Comparison of ENCODE assay signal across 26 mouse cellular contexts in the genomic region with DNA sequence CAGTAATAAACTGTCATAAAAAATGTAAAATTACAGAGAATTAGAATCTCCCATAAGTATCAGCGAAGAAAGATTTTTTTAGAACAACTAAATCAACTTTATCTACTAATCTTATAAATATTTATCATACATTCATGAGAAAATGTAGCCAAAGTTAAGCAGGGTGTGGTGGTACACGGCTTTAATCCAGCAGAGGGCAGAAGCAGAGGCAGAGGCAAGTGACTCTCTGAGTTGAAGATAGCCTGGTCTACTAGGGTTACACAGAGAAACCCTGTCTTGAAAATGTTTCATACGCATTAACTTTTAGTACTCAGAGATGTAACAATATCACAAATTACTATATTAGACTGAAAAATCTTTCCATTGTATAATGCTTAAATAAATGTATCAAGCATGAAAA. TPM values are rescaled to one million over a fixed set of nuclear protein-coding genes. Genes with fewer than 3 reads are reported as not detected.
DNase-seq lines count a peak whose midpoint lies in the region; ATAC-seq and TF ChIP-seq lines count a peak whose summit lies in the region.
"Had no signal": no experiment of that assay in that cellular context is flagged by ENCODE, and none has a peak within 500 bp of the region (broad histone marks: within the 10 kb centered on the region; RNA-seq: fewer than 3 reads in every experiment).

No protein-coding gene starts in this region.

- H3K4me3 ChIP-seq in intestine, postnatal 0 days (ENCODE audit: low read depth, low read length) = no peak overlapping the region
- no peak overlapping the region for H3K4me3 ChIP-seq in intestine, embryonic 15.5 days (replicated peaks)
- H3K4me3 ChIP-seq in lung, embryonic 14.5 days (ENCODE audit: low read depth, low read length) = no peak overlapping the region
- no peak overlapping the region for H3K4me3 ChIP-seq in stomach, postnatal 0 days (ENCODE audit: low read depth, low read length)
- H3K4me3 ChIP-seq: embryonic facial prominence, embryonic 15.5 days; forebrain, embryonic 15.5 days; heart, embryonic 10.5 days; liver, embryonic 12.5 days; lung, embryonic 15.5 days; midbrain, embryonic 15.5 days; myocyte; neural tube, embryonic 13.5 days had no signal

- 79% methylated on average over 3 of the region's 3 CpGs for WGBS in intestine, postnatal 0 days
- 82% methylated on average over 3 of the region's 3 CpGs for WGBS in intestine, embryonic 15.5 days
- WGBS in lung, embryonic 14.5 days = 74% methylated on average over 3 of the region's 3 CpGs
- 67% methylated on average over 3 of the region's 3 CpGs for WGBS in stomach, postnatal 0 days

- no peak overlapping the region for H3K27ac ChIP-seq in intestine, postnatal 0 days (ENCODE audit: low read depth, low read length)
- H3K27ac ChIP-seq in intestine, embryonic 15.5 days = no peak overlapping the region
- H3K27ac ChIP-seq in lung, embryonic 14.5 days (ENCODE audit: low read depth) = no peak overlapping the region
- H3K27ac ChIP-seq in stomach, postnatal 0 days (replicated peaks) = no peak overlapping the region
- H3K27ac ChIP-seq: embryonic facial prominence, embryonic 15.5 days; forebrain, embryonic 15.5 days; heart, embryonic 10.5 days; hindbrain, embryonic 14.5 days; liver, embryonic 12.5 days; lung, embryonic 15.5 days; midbrain, embryonic 15.5 days; neural tube, embryonic 13.5 days had no signal

- DNase-seq in lung, embryonic 14.5 days = no peak
- no peak for DNase-seq in lung, postnatal 10 days
- no peak for DNase-seq in Patski (ENCODE audit: low read depth, low spot score)
- DNase-seq in stomach, postnatal 0 days (ENCODE audit: low spot score) = no peak
- no peak for DNase-seq in yolk sac, embryonic 10.5 days (ENCODE audit: low spot score)
- DNase-seq: adrenal gland, postnatal 14 days; cerebellum, adult 8-10 months; cerebellum, postnatal 36 days; heart, postnatal 4 days; kidney, postnatal 10 days; retina, postnatal 1 day; right cerebral cortex, postnatal 25 days; thymus, postnatal 25 days had no signal

- no peak for TF ChIP-seq EP300 in stomach, postnatal 0 days (optimal IDR thresholded peaks at IDR 0.05)

- POLR2A ChIA-PET in Patski (lab: Charles Lee) = no interaction called here

- peaks cover 52% of the 10 kb centered on the region for H3K36me3 ChIP-seq in intestine, postnatal 0 days (ENCODE audit: control insufficient read depth, insufficient read depth)
- H3K36me3 ChIP-seq in intestine, embryonic 15.5 days = peaks cover 14% of the 10 kb centered on the region; the same call in 1 of the 2 replicates
- peaks cover 63% of the 10 kb centered on the region for H3K36me3 ChIP-seq in lung, embryonic 14.5 days (ENCODE audit: insufficient read depth)
- peaks cover 17% of the 10 kb centered on the region for H3K36me3 ChIP-seq in stomach, postnatal 0 days (ENCODE audit: control insufficient read depth, insufficient read depth, low read length)

- no peaks in the 10 kb centered on the region for H3K27me3 ChIP-seq in intestine, postnatal 0 days (replicated peaks; ENCODE audit: control insufficient read depth, insufficient read depth, low read length)
- no peaks in the 10 kb centered on the region for H3K27me3 ChIP-seq in intestine, embryonic 15.5 days (replicated peaks)
- H3K27me3 ChIP-seq in lung, embryonic 14.5 days (ENCODE audit: insufficient read depth, low read length) = no peaks in the 10 kb centered on the region
- no peaks in the 10 kb centered on the region for H3K27me3 ChIP-seq in Patski
- H3K27me3 ChIP-seq in stomach, postnatal 0 days (ENCODE audit: control insufficient read depth, insufficient read depth, low read length) = no peaks in the 10 kb centered on the region
- H3K27me3 ChIP-seq: embryonic facial prominence, embryonic 15.5 days; forebrain, embryonic 15.5 days; liver, embryonic 12.5 days; lung, embryonic 15.5 days; midbrain, embryonic 15.5 days; neural tube, embryonic 13.5 days had no signal

- peak; percentile 58 for TF ChIP-seq CTCF in intestine, postnatal 0 days (IDR thresholded peaks at IDR 0.05; ENCODE audit: low read depth)
- peak; percentile 21; the same call in 1 of the 2 replicates for TF ChIP-seq CTCF in lung, embryonic 14.5 days (IDR thresholded peaks at IDR 0.05; ENCODE audit: low read depth)
- peak; percentile 37 for TF ChIP-seq CTCF in Patski (IDR thresholded peaks at IDR 0.05)
- peak; percentile 55 for TF ChIP-seq CTCF in stomach, postnatal 0 days (IDR thresholded peaks at IDR 0.05; ENCODE audit: low read depth)

- no peak overlapping the region for H3K4me2 ChIP-seq in intestine, postnatal 0 days (replicated peaks; ENCODE audit: low read depth)
- H3K4me2 ChIP-seq in intestine, embryonic 15.5 days (replicated peaks) = no peak overlapping the region
- no peak overlapping the region for H3K4me2 ChIP-seq in lung, embryonic 14.5 days
- H3K4me2 ChIP-seq in stomach, postnatal 0 days (replicated peaks; ENCODE audit: low read depth) = no peak overlapping the region
- H3K4me2 ChIP-seq: embryonic facial prominence, embryonic 15.5 days; forebrain, embryonic 15.5 days; hindbrain, embryonic 14.5 days; liver, embryonic 12.5 days; lung, embryonic 15.5 days; midbrain, embryonic 15.5 days; neural tube, embryonic 13.5 days had no signal

- H3K9ac ChIP-seq in intestine, postnatal 0 days (ENCODE audit: low read depth, low read length) = no peak overlapping the region
- no peak overlapping the region for H3K9ac ChIP-seq in intestine, embryonic 15.5 days
- no peak overlapping the region for H3K9ac ChIP-seq in lung, embryonic 14.5 days
- no peak overlapping the region for H3K9ac ChIP-seq in stomach, postnatal 0 days (ENCODE audit: low read length)
- H3K9ac ChIP-seq: embryonic facial prominence, embryonic 15.5 days; forebrain, embryonic 15.5 days; hindbrain, embryonic 14.5 days; liver, embryonic 12.5 days; lung, embryonic 15.5 days; midbrain, embryonic 15.5 days; neural tube, embryonic 13.5 days had no signal

- H3K9me3 ChIP-seq in intestine, postnatal 0 days (ENCODE audit: control insufficient read depth) = no peaks in the 10 kb centered on the region
- H3K9me3 ChIP-seq in intestine, embryonic 15.5 days = no peaks in the 10 kb centered on the region
- H3K9me3 ChIP-seq in lung, embryonic 14.5 days (ENCODE audit: low read depth, low read length) = no peaks in the 10 kb centered on the region
- no peaks in the 10 kb centered on the region for H3K9me3 ChIP-seq in stomach, postnatal 0 days (ENCODE audit: control insufficient read depth, low read length)
- H3K9me3 ChIP-seq: embryonic facial prominence, embryonic 15.5 days; forebrain, embryonic 15.5 days; G1E; heart, embryonic 10.5 days; liver, embryonic 12.5 days; lung, embryonic 15.5 days; midbrain, embryonic 15.5 days; neural tube, embryonic 13.5 days had no signal

- ATAC-seq in intestine, postnatal 0 days = no peak
- ATAC-seq in intestine, embryonic 15.5 days = no peak
- no peak for ATAC-seq in lung, embryonic 14.5 days (ENCODE audit: insufficient read depth)
- ATAC-seq in Patski = no peak
- no peak for ATAC-seq in stomach, postnatal 0 days (ENCODE audit: low FRiP score, low TSS enrichment)
- ATAC-seq: forebrain, embryonic 15.5 days; intestine, embryonic 16.5 days; liver, embryonic 12.5 days; midbrain, embryonic 15.5 days had no signal

- in situ Hi-C loops in Patski (cut with MboI; ENCODE audit: low pct_unique_long_range_greater_than_20kb) = loop anchor here (25.0 kb wide), 1 partner anchor 768 kb away; a partner anchor contains a TSS

- H3K4me1 ChIP-seq in intestine, postnatal 0 days (replicated peaks; ENCODE audit: control insufficient read depth, insufficient read depth, low read length) = no peaks in the 10 kb centered on the region
- no peaks in the 10 kb centered on the region for H3K4me1 ChIP-seq in intestine, embryonic 15.5 days (replicated peaks)
- no peaks in the 10 kb centered on the region for H3K4me1 ChIP-seq in lung, embryonic 14.5 days (ENCODE audit: insufficient read depth)
- no peaks in the 10 kb centered on the region for H3K4me1 ChIP-seq in stomach, postnatal 0 days (replicated peaks; ENCODE audit: control insufficient read depth, insufficient read depth)
- H3K4me1 ChIP-seq: embryonic facial prominence, embryonic 15.5 days; forebrain, embryonic 15.5 days; heart, embryonic 10.5 days; liver, embryonic 12.5 days; lung, embryonic 15.5 days; midbrain, embryonic 15.5 days; neural tube, embryonic 13.5 days had no signal

- CTCF ChIA-PET in Patski (lab: Charles Lee) = interaction anchor here (1.1 kb wide), 1 partner anchor 9 kb away, joined by 3 read pairs; no protein-coding TSS in a partner anchor

RNA-seq across cellular contexts. Expression of a gene that starts 11.5 kb away (rescaled TPM):
- polyA plus RNA-seq in intestine, postnatal 0 days (2015; fragmentation: Nextera tagmentation; extraction: Ambion mirVana) = 489 and 509 TPM in 2 replicates
- 225 and 226 TPM in 2 replicates for polyA plus RNA-seq in intestine, embryonic 15.5 days (2015; fragmentation: Nextera tagmentation; extraction: Ambion mirVana)
- polyA plus RNA-seq in lung, embryonic 14.5 days (2014; fragmentation: Nextera tagmentation; extraction: Ambion mirVana) = 147 and 148 TPM in 2 replicates
- polyA plus RNA-seq in Patski (2021) = 104 TPM
- 115 and 117 TPM in 2 replicates for polyA plus RNA-seq in stomach, postnatal 0 days (2015; fragmentation: Nextera tagmentation; extraction: Ambion mirVana)
